Mouse (Mus musculus) effector memory CD4-positive, alpha-beta T cell, adult 7 months (primary cell): ENCODE results near the gene Dio3. TPM values are rescaled to one million over a fixed set of nuclear protein-coding genes. Genes with fewer than 3 reads are reported as not detected.

Experiments
- polyA plus RNA-seq: library from polyadenylated mRNA; unstranded; fragments of 100-300 nt; shearing (Covaris generic); gene quantifications from one replicate; pipeline ENCODE4 v1.2.1, GENCODE M21; 2017

The Dio3 gene
- not detected for polyA plus RNA-seq

DNA sequence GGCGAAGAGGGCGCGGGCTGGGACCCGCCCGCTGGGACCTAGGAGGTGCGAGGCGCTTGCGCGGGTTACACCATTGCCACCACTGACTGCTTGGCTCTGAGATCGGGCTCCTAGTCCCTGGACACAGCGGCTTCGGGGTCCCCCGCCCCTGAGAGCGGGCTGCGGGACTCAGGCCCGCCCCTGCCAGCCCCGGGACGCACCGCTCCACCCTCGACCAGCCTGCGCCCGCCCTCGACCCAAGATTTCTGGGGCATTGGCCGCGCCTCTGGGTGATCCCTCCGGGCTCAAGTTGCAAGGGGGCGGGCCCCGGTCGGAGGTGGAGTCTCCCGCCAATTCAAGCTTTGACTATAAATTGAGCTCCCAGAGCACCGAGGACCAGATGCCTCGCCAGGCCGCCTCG, at the start of gene Dio3:
Dio3 (plus strand) TSS at position 216 of the 400 bp plus-strand sequence.

Other genes starting within 250 kb of the Dio3 start
- gene Ppp2r5c, start 168.1 kb downstream of the Dio3 start, polyA plus RNA-seq = 186 TPM